Mouse (Mus musculus) cerebellum, adult (tissue): ENCODE measurements around the gene 4930572O03Rik.
"Not testable (repeated sequence)": the region's sequence is repeated elsewhere in the genome, so short reads cannot be mapped to it uniquely, and the experiment has no call there.

ENCODE experiments used
- ATAC-seq: cut with Nextera tagmentation; 2 replicates; pipeline ENCODE4 v1.9.2; 2017; ENCODE audit warnings: mild to moderate bottlenecking, moderate library complexity, mixed read lengths; ENCODE audit not compliant: insufficient number of reproducible peaks, low FRiP score, low TSS enrichment

The 4930572O03Rik gene

GRCm38 (mm10) chr5:15656959-15657358 lies at the start of gene 4930572O03Rik:
4930572O03Rik (minus strand) TSS chr5:15657059.
- not testable (repeated sequence) for ATAC-seq

GRCm38 (mm10) chr5:15702891-15703290 lies 46.0 kb upstream of the 4930572O03Rik start:
- not testable (repeated sequence) for ATAC-seq

- not testable (repeated sequence) for ATAC-seq
These were observed 40.9 kb upstream of the 4930572O03Rik start for GRCm38 (mm10) chr5:15697719-15698118.

DNA sequence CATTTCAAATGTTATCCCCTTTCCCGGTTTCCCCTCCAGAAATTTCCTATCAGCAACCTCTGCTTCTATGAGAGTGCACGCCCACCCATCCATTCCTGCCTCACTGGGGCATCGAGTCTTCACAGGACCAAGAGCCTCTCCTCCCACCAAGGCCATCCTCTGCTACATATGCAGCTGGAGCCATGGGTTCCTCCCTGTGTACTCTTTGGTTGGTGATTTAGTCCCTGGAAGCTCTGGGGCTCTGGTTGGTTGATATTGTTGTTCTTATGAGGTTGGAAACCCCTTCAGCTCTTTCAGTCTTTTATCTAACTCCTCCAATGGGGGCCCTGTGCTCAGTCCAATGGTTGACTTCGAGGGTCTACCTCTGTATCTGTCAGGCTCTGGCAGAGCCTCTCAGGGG lies 35.0 kb upstream of the 4930572O03Rik start:
- ATAC-seq, result not testable (repeated sequence)

DNA sequence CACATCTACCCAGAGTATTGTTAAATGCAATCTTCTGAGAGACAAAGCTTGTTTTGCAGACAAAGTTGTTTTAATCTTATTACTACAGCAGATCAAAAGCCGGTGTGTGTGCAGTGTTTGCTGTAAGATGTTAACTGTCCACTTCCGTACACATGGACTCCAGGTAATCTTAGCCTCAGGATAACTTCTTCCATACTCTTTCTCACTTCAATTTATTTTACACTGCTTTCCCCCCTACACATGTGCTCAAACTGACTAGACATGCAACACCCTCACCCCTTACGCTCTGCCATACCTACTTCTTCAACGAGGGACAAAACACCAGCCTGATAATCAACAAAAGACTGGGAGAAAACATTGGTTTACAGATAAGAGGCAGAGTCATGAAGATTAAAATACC lies 34.0 kb upstream of the 4930572O03Rik start:
- not testable (repeated sequence) for ATAC-seq

DNA sequence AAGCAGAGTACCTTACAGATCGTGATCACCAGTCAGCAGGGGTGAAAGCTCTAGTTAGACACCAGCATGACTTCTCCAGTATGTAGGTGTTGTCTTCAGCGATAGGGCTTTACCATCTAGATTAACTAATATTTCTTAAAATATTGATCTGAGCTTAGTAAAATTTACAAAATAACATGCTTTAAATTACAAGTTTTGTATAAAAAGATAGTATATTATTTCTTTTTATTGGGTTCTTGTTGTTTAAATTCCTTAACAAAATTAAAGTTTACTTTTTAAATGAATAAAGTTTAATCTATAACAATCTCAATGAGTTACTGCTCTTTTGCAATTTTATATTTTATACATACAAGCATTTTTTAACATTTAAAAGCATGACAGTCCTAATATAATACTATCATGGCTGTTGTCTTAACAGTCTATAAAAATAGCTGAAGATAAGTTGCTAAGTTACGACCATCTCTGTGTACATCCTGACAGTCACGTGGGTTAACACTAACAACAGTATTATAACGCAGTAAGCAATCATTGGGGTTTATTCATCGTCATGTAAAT lies 32.9 kb upstream of the 4930572O03Rik start:
- ATAC-seq, result peak; percentile 72

GRCm38 (mm10) chr5:15688874-15689658 lies 32.2 kb upstream of the 4930572O03Rik start:
- 0 out of 2 replicates have a peak, but pooled peaks have one; percentile 61 for ATAC-seq

DNA sequence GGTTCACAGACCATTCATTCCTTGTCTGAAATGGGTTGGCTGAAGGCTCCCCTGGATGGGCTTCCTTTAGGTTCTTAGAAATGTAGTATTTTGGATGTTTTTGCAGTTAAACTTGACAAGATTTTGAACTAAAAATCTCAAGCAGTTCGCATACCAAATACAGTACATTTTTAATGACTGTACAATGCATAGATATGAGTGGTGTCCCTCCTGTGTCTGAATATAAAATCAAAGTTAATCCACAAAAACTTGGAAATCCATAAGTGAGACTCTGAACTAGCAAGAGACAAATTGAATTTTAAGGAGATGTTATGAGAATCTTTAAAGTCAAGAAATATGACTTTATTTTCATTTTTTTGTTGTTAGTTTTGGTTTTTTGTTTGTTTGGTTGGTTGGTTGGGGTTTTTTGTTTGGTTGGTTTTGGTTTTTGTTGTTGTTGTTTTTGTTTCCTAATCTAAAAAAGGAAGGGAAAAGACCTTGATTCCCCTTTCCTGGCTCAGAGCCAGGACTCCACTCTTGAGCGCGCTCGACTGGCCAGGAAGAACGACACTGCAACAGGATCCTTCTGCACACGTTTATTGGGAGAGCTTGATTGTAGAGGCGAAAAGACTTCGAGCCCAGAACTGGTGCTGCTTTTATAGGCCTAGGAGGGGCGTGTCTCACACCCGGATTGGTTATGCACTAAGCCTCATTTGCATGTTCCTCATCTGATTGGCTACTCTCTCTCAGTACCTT lies 24.6 kb upstream of the 4930572O03Rik start:
- not testable (repeated sequence) for ATAC-seq

DNA sequence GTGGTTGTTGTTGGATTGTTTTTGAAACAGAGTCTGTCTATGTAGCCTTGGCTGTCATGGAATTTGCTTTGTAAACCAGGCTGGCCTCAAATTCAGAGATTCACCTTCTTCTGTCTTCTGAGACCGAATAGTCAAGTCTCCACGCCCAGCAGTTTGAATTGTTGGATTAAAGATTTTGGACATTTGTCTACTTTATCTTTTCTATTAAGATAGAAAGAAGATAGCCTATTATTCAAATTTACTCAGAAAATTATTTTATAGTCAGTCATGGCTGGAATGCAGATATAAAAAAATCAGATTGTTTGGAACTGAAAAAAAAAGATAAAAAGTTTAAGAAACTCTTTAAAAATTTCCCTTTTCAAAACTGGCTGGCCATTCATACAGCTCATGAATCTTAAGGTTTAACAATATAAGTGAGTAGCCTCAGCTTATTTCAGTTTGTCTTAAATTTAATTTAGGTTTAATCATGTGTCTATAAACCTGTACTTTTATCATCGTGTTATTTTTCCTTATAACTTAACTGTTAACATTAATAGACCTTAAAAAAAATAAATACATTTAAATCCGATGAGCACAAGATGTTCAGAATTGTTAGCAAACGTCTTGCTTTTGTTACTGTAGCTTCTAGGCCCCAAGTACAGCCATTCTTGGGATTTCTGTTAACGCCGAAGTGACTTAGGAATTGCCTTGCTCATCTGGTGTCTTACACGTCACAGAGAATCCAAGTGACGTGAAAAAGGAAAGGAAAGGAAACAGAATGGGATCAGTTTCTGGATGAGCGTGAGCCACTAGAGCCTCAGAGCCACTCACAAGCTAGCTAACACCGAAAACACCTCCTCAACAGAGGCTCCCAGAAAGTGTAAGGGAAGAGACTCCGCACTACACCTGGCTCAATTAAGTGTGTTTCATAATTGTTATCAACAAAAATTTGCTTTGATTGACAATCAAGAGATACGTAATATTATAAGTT lies 23.4 kb upstream of the 4930572O03Rik start:
- peak; percentile 80 for ATAC-seq

DNA sequence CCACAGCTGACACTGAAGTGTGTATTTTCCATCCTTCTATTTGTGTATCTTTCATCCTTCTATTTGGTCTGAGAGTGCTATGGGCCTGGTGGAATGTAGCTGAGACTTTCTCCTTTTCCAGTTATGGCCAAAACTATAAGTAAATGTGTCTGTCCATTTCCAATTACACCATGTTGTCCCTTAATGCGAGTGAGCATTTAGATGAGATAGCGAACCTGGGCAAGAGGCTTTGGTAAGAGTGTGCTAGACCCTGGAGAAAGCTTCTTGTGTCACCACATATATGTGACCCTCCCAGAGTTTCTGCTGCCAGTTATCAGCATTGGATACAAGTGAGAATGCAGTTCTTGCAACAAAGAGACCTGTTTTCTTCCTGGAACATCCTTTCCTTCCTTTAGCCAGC lies 22.0 kb upstream of the 4930572O03Rik start:
- ATAC-seq, result not testable (repeated sequence)

DNA sequence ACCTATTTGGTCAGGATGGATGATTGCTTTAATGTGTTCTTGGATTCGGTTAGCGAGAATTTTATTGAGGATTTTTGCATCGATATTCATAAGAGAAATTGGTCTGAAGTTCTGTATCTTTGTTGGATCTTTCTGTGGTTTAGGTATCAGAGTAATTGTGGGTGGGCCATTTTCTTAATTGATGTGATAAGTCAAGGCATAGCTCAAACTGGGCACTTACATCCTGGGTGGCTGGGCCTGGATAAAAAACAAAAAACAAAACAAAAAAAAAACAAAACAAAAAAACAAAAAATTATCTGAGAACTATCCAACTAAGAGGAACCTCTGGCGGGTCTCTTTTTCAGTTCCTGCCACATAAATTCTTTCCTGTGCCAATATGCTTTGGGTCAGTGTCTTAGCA lies 20.9 kb upstream of the 4930572O03Rik start:
- not testable (repeated sequence) for ATAC-seq

DNA sequence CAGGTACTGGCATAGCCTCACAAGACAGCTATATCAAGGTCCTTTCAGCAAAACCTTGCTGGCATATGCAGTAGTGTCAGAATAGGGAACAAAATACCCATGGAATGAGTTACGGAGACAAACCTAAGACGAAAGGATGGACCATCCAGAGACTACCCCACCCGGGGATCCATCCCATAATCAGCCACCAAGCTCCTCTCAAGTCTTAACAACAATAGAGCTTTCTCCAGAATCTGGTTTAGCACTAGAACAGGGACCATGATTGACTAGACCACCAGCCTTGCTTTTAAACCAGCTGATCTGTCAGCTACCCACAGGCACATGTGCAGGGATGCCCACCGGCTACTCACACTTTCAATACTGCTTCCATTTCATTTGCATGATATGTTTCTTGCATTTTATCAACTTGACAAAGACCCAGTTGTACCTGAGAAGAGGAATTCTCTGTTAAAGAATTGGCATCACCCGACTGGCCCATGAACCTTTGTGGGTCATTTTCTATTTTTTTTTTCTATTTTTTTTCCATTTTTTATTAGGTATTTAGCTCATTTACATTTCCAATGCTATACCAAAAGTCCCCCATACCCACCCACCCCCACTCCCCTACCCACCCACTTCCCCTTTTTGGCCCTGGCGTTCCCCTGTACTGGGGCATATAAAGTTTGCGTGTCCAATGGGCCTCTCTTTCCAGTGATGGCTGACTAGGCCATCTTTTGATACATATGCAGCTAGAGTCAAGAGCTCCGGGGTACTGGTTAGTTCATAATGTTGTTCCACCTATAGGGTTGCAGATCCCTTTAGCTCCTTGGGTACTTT lies 17.8 kb upstream of the 4930572O03Rik start:
- not testable (repeated sequence) for ATAC-seq

GRCm38 (mm10) chr5:15673989-15674388 lies 17.1 kb upstream of the 4930572O03Rik start:
- ATAC-seq, result not testable (repeated sequence)

DNA sequence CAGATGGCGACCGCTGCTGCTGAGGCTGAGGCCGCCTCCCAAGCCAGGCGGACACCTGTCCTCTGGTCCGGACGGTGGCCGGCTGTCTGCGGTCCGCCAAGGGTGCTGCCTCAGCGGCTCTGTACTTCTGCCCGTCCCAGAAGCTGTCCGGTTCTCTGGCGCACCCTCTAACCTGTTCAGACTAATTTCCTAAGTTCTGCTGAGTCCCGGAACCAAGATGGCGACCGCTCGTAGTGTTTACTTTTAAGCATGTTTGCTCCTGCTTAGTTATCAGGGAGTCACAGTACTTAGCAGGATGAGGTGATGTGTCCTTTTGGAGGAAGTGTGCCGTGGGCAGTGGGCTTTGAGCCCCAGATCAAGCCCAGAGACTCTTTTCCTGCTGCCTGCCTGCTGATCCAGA lies 13.9 kb upstream of the 4930572O03Rik start:
- not testable (repeated sequence) for ATAC-seq

DNA sequence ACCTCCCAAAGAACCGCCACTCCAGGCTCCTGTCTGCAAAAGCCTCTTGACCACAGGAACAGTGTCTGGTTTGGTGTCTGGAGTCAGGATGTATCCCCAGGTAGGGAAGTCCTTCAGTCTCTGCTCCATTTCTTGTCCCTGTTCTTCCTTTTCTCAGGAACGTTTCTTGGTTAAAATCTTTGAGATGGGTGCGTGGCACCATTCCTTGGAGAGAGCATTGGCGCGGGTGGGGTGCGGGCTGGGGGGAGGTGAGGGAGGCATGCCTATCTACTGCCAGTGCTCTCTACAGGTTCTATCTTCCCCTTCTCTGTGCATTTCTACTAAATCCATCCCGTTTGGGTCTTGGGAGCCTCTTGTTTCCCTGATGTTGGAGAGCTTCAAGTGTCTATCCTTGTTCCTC lies 7.0 kb upstream of the 4930572O03Rik start:
- not testable (repeated sequence) for ATAC-seq

DNA sequence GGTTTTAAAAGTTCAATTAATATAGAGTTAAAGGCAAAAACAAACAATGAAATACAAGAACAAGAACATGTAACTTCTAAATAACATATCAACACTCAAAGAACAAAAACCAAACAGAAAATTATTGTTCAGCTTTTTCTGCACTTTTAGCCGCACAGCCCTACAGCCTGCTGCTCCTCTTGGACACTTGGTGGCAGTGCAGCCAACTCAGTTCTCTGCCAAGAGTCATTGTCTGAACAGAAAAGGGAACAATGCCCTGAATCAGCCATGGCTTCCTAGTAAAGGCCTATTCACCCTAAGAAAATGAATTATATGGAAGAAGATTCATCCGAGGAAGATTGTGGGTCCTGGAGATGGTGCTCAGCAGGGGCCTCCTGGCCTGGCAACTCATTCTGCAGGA lies 4.5 kb downstream of the 4930572O03Rik start:
- not testable (repeated sequence) for ATAC-seq

DNA sequence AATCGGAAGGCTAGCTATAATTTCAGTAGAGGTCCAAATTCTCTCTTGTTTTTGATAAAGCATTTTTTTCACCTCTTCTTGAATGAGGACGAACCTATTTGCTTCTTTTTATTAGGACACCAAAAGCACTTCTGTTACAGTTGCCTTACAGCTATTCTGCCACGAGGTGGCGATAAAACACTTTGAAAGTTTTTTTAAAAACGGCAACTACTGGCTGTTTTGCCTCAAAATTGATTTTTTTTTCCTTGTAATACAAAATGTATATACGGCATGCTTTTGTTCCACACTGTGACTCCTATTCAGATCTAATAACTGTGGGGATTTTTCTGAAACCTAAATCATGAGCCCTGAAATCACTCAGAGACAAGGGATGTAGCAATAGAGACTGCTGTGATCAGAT lies 11.2 kb downstream of the 4930572O03Rik start:
- not testable (repeated sequence) for ATAC-seq

GRCm38 (mm10) chr5:15637637-15638036 lies 19.2 kb downstream of the 4930572O03Rik start:
- not testable (repeated sequence) for ATAC-seq

DNA sequence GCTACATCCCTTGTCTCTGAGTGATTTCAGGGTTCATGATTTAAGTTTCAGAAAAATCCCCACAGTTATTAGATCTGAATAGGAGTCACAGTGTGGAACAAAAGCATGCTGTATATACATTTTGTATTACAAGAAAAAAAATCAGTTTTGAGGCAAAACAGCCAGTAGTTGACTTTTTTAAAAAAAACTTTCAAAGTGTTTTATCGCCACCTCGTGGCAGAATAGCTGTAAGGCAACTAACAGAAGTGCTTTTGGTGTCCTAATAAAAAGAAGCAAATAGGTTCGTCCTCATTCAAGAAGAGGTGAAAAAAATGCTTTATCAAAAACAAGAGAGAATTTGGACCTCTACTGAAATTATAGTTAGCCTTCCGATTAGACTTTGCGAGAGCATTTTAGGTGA lies 26.8 kb downstream of the 4930572O03Rik start:
- not testable (repeated sequence) for ATAC-seq
